Mouse (Mus musculus) bone marrow macrophage, adult 2 months (primary cell): ENCODE data around the gene Neurl2.

ENCODE experiments used
- CTCF ChIP-seq: IDR thresholded peaks from 2 replicates; pipeline ENCODE4 v1.5.1; 2012; ENCODE audit warnings: low read depth, mild to moderate bottlenecking, low read length, moderate library complexity
- POLR2A ChIP-seq: IDR thresholded peaks from 2 replicates; pipeline ENCODE4 v1.6.1; 2012; ENCODE audit warnings: mild to moderate bottlenecking, low read depth, low read length, borderline replicate concordance

DNA sequence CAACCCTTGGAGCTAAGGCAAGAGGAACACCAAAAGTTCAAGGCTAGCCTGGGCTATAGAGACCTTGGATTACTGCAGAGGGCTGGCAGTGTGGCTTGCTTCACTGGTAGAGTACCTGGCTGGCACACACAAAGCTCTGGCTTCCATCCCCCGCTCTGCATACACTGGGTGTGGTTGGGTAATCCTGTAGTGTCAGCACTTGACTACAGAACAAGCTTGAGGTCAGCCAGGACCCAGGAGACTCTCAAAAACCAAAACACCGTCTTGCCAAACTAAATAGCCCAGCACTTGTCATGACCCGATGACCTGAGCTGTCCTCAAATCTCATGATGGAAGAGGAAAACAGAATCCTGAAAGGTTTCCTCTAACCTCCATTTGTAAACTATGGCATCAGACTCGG, 42.8 kb downstream of the Neurl2 start:
- TF ChIP-seq CTCF (no peak), POLR2A (no peak)
